Mouse (Mus musculus) midbrain, embryonic 11.5 days (tissue): ENCODE measurements around the gene Nfatc3. TPM values are rescaled to one million over a fixed set of nuclear protein-coding genes. Genes with fewer than 3 reads are reported as not detected.

Experiments
- ATAC-seq: fragments of 200-750 bp; cut with Nextera tagmentation; 2 replicates; pipeline ENCODE4 v1.8.0; 2017; ENCODE audit warnings: moderate TSS enrichment, moderate library complexity; ENCODE audit not compliant: low FRiP score
- DNase-seq: peaks from one replicate; pipeline ENCODE4 v3.0.0; 2015; ENCODE audit warnings: low spot score; ENCODE audit errors: missing footprints
- H3K27ac ChIP-seq: fragments of 300-500 bp; sonication (generic); 2 replicates; pipeline ENCODE4 v1.5.1; 2014; ENCODE audit warnings: low read depth, low read length
- H3K27me3 ChIP-seq: fragments of 300-500 bp; sonication (generic); 2 replicates; pipeline ENCODE4 v1.6.1; 2014; ENCODE audit warnings: mild to moderate bottlenecking, low read length, moderate library complexity, mixed read lengths; ENCODE audit not compliant: control insufficient read depth, insufficient read depth
- H3K36me3 ChIP-seq: fragments of 300-500 bp; sonication (generic); 2 replicates; pipeline ENCODE4 v1.6.1; 2014; ENCODE audit warnings: mild to moderate bottlenecking, low read length, moderate library complexity, mixed read lengths; ENCODE audit not compliant: control insufficient read depth, insufficient read depth
- H3K4me1 ChIP-seq: fragments of 300-500 bp; sonication (generic); 2 replicates; pipeline ENCODE4 v1.6.1; 2014; ENCODE audit warnings: low read length; ENCODE audit not compliant: control insufficient read depth, insufficient read depth
- H3K4me2 ChIP-seq: fragments of 300-500 bp; sonication (generic); 2 replicates; pipeline ENCODE4 v1.6.1; 2014; ENCODE audit warnings: mild to moderate bottlenecking, moderate library complexity
- H3K4me3 ChIP-seq: fragments of 300-500 bp; sonication (generic); 2 replicates; pipeline ENCODE4 v1.5.1; 2014; ENCODE audit warnings: low read depth, low read length
- H3K9ac ChIP-seq: fragments of 300-500 bp; sonication (generic); 2 replicates; pipeline ENCODE4 v1.6.1; 2014; ENCODE audit warnings: low read length
- H3K9me3 ChIP-seq: fragments of 300-500 bp; sonication (generic); 2 replicates; pipeline ENCODE4 v1.6.1; 2016; ENCODE audit warnings: low read length; ENCODE audit not compliant: control insufficient read depth
- WGBS: fragments of 180-500 bp; shearing (Covaris S2); extraction: QIAGEN DNeasy Blood & Tissue Kit; methylation state at CpG from one replicate; pipeline ENCODE4 v1.1.7; 2014; 5-methylcytosine and 5-hydroxymethylcytosine counted together
- polyA plus RNA-seq: library from polyadenylated mRNA; unstranded; fragments of >200 nt; fragmentation: Nextera tagmentation; extraction: Ambion mirVana; gene quantifications from 2 replicates; pipeline ENCODE4 v1.2.1, GENCODE M21; 2014

Nfatc3 gene
- polyA plus RNA-seq, 1 experiment from 2014 or later = 3.9 TPM

DNA sequence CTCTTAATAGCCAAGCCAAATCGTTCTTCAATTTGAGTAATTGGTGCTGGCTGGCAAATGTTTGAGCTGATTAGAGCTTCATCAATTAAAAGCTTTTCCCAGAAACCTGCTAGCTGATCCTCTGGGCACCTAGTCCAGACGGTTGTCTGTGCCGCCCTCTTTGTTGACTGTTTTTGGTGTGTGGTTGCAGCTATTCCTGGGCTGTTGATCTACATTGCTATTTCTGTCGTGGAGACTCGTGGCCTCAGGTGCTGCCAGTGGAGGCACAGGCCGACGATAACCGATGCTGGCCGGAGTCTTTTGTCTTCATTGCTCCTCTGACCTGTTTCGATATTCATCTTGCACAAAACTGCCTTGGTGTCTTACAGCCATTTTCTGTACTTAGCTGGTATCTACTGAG lies 99.7 kb downstream of the Nfatc3 start:
- H3K36me3 ChIP-seq = peaks cover 5% of the 10 kb centered on the region
- no peaks in the 10 kb centered on the region for H3K4me1 ChIP-seq
- DNase-seq (peak; percentile 70), ATAC-seq (no peak)
- H3K27me3 ChIP-seq = no peaks in the 10 kb centered on the region
- H3K4me3 ChIP-seq = no peak overlapping the region
- no peaks in the 10 kb centered on the region for H3K9me3 ChIP-seq
- no peak overlapping the region for H3K27ac ChIP-seq
- H3K4me2 ChIP-seq = no peak overlapping the region
- no peak overlapping the region for H3K9ac ChIP-seq
- 88% methylated on average over 10 of the region's 10 CpGs for WGBS

DNA sequence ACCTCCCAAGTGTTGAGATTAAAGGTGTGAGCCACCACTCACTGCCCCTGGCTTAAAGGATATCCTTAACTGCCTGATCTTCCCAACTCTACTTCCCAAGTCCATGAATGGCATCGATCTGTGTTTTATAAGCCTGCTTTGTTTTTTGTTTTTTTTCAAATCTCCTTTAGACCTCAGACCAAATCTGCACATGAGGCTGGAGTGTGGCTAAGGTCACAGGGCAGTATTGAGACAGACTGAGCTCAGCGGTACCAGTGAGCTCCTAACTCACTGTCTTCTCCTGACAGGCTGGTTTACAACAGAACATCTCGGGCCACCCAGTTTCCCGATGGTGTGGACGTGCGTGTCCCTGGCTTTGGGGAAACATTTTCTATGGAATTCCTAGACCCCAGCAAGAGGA lies 101.2 kb downstream of the Nfatc3 start:
- Histone ChIP-seq H3K27me3 (no peaks in the 10 kb centered on the region), H3K9ac (no peak overlapping the region), H3K27ac (no peak overlapping the region), H3K4me3 (no peak overlapping the region), H3K4me2 (no peak overlapping the region), H3K4me1 (no peaks in the 10 kb centered on the region), H3K36me3 (peaks cover 4% of the 10 kb centered on the region), H3K9me3 (no peaks in the 10 kb centered on the region)
- 90% methylated on average over 6 of the region's 6 CpGs for WGBS
- DNase-seq (peak; percentile 6), ATAC-seq (no peak)

DNA sequence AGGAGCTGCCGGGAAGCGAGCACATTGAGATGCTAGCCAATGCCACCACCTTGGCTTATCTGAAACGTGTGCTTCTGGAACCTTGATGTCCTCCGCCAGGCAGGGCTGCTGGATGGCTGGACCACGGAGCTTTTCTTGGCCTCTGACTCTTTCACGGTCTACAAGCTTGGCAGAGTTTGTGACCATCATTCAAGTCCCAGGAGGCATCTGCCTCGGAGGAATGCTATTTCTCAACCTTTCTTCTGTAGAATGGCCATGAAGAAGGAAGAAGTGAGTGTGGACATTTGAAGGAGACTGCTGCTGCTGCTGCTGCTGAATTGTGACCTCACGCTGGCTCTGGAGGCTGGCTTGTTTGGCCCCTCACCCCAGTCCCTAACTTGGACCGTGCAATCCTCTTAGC lies 104.6 kb downstream of the Nfatc3 start:
- no peak for DNase-seq
- Histone ChIP-seq H3K4me1 (peaks cover 3% of the 10 kb centered on the region), H3K36me3 (peaks cover 2% of the 10 kb centered on the region; the same call in 1 of the 2 replicates), H3K27me3 (no peaks in the 10 kb centered on the region), H3K4me2 (no peak overlapping the region), H3K9ac (no peak overlapping the region), H3K27ac (no peak overlapping the region), H3K9me3 (no peaks in the 10 kb centered on the region), H3K4me3 (no peak overlapping the region)
- ATAC-seq = no peak
- WGBS = 92% methylated on average over 9 of the region's 9 CpGs

DNA sequence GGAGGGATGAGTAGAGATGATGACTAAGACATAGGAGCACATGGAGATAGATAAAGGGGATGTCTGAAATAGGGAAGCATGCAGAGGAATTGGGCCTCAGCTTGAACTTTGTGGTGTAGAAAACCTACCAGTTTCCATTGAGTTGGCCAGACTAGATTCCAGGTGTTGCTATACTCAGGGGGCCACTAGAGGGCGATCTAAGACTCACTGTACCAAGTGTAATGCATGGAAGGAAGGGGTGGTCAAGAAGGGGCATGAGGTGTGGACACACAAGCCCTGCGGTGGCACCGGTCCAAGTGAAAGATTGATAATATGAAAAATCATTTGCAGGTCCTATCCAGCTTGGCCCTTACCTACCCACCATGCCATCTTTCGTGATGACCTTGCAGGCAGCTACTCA lies 106.8 kb downstream of the Nfatc3 start:
- no peak overlapping the region for H3K4me3 ChIP-seq
- 49% methylated on average over 4 of the region's 4 CpGs for WGBS
- DNase-seq (peak; percentile 97), ATAC-seq (no peak)
- no peak overlapping the region for H3K9ac ChIP-seq
- H3K4me2 ChIP-seq = no peak overlapping the region
- H3K27me3 ChIP-seq = no peaks in the 10 kb centered on the region
- no peaks in the 10 kb centered on the region for H3K9me3 ChIP-seq
- peaks cover 8% of the 10 kb centered on the region for H3K4me1 ChIP-seq
- H3K36me3 ChIP-seq = peaks cover 2% of the 10 kb centered on the region; the same call in 1 of the 2 replicates
- no peak overlapping the region for H3K27ac ChIP-seq

DNA sequence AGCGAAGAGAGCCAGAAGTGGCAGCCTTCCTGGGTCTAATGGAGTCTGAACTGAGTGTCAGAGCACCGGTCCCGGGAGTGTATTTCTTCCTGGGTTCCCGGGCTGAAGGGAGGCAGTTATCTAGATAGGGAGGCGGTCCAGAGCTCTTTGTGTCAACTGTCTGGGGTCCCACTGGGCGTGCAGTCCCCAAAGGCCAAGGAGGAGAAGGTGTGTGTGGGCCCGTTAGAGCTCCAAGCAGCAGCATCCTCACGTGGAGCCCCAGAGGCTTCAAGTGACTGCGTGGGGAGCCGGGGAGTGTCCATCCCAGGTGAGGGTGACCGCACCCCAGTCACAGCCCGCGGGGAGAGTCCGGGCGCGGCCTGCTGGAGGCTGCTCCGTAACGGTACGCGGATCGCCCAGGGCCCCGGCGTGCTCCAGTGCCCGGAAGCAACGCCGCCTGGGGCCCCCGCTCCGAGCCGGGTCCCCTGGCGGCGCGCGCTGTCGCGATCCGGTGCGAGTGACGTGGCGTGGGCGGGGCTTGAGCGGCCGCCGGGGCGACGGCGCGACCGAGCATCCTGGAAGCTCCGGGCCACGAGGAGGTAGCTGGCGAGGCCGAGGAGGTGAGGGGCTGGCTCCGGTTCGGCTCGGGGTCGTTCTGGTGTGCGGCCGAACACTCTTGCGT lies 109.8 kb downstream of the Nfatc3 start, which contains the start of gene Slc7a6:
Gene Slc7a6 (plus strand): TSS at position 502 of the 661 bp plus-strand sequence.
- Histone ChIP-seq H3K27me3 (no peaks in the 10 kb centered on the region), H3K4me1 (peaks cover 8% of the 10 kb centered on the region), H3K9ac (peak within 1 kb of the TSS; percentile 90), H3K4me2 (peak within 1 kb of the TSS; percentile 82), H3K4me3 (peak within 1 kb of the TSS; percentile 84), H3K36me3 (no peaks in the 10 kb centered on the region), H3K9me3 (no peaks in the 10 kb centered on the region), H3K27ac (peak within 1 kb of the TSS; percentile 75)
- DNase-seq = peak; percentile 99
- peak; percentile 94 for ATAC-seq
- WGBS = under 1% methylated on average over 59 of the region's 59 CpGs

DNA sequence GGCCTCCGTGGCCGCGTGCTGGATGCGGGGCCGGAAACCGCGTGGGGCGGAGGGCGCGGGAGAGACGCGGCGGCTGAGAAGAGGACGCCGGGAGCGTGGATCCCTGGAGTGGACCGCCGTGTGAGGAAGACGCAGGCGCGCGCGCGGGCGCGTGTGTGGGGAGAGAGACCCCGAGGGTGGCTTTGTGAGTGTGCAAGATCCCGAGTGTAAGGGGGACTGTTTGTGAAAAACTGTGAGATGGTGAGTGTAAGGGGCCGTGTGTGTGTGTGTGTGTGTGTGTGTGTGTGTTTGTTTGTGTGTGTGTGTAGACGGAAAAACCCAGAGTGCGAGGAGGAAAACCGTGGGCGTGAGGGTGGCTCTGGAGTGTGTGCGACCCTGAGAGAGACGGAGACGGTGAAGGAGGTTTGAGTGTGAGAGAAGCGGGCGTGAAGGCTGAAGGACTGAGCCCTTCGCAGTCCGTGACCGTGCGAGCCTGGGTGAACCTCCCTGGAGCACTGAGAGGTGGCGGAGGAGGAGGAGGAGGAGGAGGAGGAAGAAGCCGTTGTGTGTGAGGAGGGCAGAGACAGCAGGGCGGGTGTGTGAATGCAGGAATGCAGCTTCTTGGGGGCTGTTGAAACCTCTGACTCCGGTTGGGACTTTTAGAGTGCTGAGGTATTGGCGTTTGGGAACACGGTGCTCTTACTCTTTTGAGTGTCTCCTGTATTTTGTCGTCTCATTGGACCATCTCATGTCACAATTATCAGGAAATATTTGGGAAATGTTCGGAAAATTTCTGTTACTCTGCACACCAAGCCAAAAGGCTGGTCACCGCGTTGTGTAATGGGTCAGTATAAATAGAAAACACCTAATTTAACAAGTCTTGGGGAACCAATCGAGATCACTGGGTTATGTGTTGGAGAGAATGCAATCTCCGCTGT lies 110.6 kb downstream of the Nfatc3 start:
- peak; percentile 97 for DNase-seq
- peak overlapping the region; percentile 84 for H3K4me3 ChIP-seq
- H3K27ac ChIP-seq = peak overlapping the region; percentile 75
- peak overlapping the region; percentile 82 for H3K4me2 ChIP-seq
- peaks cover 8% of the 10 kb centered on the region for H3K4me1 ChIP-seq
- H3K9me3 ChIP-seq = no peaks in the 10 kb centered on the region
- no peaks in the 10 kb centered on the region for H3K36me3 ChIP-seq
- WGBS = 3% methylated on average over 54 of the region's 54 CpGs
- no peaks in the 10 kb centered on the region for H3K27me3 ChIP-seq
- peak overlapping the region; percentile 90 for H3K9ac ChIP-seq
- peak; percentile 81 for ATAC-seq

DNA sequence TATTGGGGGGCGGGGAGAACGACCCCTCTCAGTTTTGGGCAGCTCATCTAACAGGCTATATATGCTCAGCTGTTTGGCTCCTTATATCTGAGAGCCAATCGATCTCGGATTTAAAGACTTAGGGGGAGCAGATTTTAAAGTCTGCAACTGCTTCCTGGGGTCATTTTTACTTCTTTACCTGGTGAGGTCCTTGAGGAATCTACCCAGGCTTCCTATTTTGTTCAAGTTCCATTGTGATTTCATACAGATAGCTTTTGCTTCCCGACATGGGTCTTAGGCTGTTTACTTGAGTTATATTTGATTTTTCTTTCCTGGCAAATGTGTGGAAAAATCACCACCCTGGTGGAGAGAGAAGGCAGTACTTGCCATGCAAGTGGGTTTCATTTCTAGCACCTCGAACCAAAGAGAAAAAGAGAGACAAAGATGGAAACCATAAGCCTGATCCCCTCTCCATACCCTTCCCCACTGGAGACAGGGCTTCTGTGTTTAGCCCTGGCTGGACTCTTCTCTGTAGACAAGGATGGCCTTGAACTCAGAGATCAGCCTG lies 111.4 kb downstream of the Nfatc3 start:
- Histone ChIP-seq H3K4me3 (peak overlapping the region; percentile 84), H3K27me3 (no peaks in the 10 kb centered on the region), H3K27ac (no peak overlapping the region), H3K9me3 (no peaks in the 10 kb centered on the region), H3K9ac (peak overlapping the region; percentile 90), H3K4me2 (peak overlapping the region; percentile 82), H3K4me1 (peaks cover 8% of the 10 kb centered on the region), H3K36me3 (no peaks in the 10 kb centered on the region)
- WGBS = 59% methylated on average over 6 of the region's 6 CpGs
- ATAC-seq (no peak), DNase-seq (peak; percentile 90)

DNA sequence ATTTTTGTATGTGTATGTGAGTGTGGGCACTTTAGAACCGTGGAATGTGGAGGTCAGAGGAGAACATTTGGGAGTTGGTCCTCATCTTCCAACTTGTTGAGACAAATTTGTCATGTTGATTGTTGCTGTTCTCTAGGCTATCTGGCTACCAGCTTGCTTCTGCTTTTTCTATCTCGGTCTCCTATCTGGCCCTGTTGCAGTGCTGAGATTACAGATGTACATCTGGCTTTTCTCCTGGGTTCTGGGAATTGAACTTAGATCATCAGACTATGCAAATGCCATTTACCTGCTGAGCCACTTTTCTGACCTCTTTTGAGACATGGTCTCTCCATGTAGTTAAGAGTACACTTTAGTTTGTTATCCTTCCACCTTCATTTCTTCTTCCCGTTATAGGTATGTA lies 114.9 kb downstream of the Nfatc3 start:
- Histone ChIP-seq H3K4me1 (peaks cover 12% of the 10 kb centered on the region; the same call in 1 of the 2 replicates), H3K27me3 (no peaks in the 10 kb centered on the region), H3K9ac (no peak overlapping the region), H3K27ac (no peak overlapping the region), H3K9me3 (no peaks in the 10 kb centered on the region), H3K36me3 (no peaks in the 10 kb centered on the region), H3K4me3 (no peak overlapping the region), H3K4me2 (no peak overlapping the region)
- 90% methylated on average over 3 of the region's 3 CpGs for WGBS
- ATAC-seq (no peak), DNase-seq (no peak)

DNA sequence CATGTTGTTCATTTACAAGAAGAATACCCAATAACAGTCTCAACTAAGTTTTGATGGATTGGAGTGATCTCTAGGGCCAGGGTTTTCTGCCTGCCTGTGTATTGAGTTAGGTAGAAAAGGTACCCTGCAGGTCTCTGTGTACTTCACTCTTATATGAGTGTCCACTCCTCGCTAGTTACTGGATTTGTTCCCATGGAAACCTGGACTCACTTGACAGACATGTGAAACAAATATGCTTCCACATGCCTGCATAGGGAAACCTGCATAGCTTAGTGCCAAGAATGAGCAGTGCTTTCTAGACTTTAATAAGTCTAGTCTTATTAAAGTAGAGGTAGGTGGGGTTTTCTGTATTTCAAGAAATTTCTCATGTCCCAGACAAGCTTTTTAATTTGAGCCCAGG lies 118.3 kb downstream of the Nfatc3 start:
- no peaks in the 10 kb centered on the region for H3K27me3 ChIP-seq
- H3K36me3 ChIP-seq = no peaks in the 10 kb centered on the region
- H3K4me3 ChIP-seq = no peak overlapping the region
- H3K27ac ChIP-seq = no peak overlapping the region
- H3K9ac ChIP-seq = no peak overlapping the region
- DNase-seq (no peak), ATAC-seq (no peak)
- peaks cover 8% of the 10 kb centered on the region; the same call in 1 of the 2 replicates for H3K4me1 ChIP-seq
- no peak overlapping the region; the same call in 1 of the 2 replicates for H3K4me2 ChIP-seq
- WGBS = 10% methylated on average over 1 of the region's 1 CpGs
- no peaks in the 10 kb centered on the region for H3K9me3 ChIP-seq
